Mouse (Mus musculus) G1E (cell line): ENCODE measurements around the gene Hnrnpa2b1.

Experiments used
- CTCF ChIP-seq: IDR thresholded peaks from 2 replicates; pipeline ENCODE4 v1.5.1; 2012; ENCODE audit warnings: low read depth, low read length, inconsistent platforms, mixed read lengths
- GATA1 ChIP-seq: IDR thresholded peaks from 2 replicates; pipeline ENCODE4 v1.6.1; 2012; ENCODE audit warnings: borderline replicate concordance, low read length, inconsistent platforms, mixed read lengths
- POLR2AphosphoS5 ChIP-seq: IDR thresholded peaks from 2 replicates; pipeline ENCODE4 v1.6.1; 2012; ENCODE audit warnings: low read depth, low read length, inconsistent platforms; ENCODE audit not compliant: insufficient replicate concordance
- TAL1 ChIP-seq: conservative IDR thresholded peaks from 2 replicates; pipeline ENCODE4 v1.6.1; 2012; ENCODE audit warnings: low read depth, low read length, inconsistent platforms, mixed read lengths

DNA sequence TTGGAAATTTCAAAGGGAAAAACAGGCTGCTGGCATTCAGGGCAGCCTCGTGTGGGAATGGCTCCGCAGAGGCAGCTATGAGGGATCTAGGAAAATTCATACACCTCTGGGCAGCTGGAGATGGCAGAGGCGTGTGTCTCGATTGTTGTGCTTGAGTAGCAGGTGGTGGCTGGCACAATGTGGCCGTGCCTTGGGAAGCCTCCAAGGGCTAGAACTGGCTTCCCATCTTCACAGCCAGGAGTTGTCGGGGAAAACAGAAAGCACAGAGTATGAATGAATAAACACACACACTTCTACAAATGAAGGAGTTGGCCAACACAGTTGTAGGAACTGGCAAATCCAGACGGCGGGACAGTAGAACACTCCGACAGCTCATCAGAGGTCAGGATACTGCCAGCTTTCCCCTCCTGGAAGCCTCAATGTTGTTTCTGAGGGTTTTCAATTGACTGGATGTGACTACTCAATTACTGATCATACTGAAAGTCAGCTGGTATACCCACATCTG is 30.8 kb downstream of the Hnrnpa2b1 start:
- TF ChIP-seq CTCF = no peak
- no peak for TF ChIP-seq POLR2AphosphoS5
- TF ChIP-seq GATA1 = no peak
- TF ChIP-seq TAL1 = no peak
